Mouse (Mus musculus) retina, embryonic 14.5 days (tissue): ENCODE measurements around the gene Wnt5b.

ENCODE experiments used
- DNase-seq: peaks from one replicate; pipeline ENCODE4 v3.0.0-alpha.2; 2015; ENCODE audit warnings: low spot score

Gene Wnt5b

GRCm38 (mm10) chr6:119543803-119544517 is at the start of gene Wnt5b:
Wnt5b (minus strand) TSS chr6:119544347.
- peak; percentile 47 for DNase-seq

GRCm38 (mm10) chr6:119590872-119591271 is 46.7 kb upstream of the Wnt5b start:
- DNase-seq: no peak

GRCm38 (mm10) chr6:119587897-119588296 is 43.8 kb upstream of the Wnt5b start:
- DNase-seq: no peak

GRCm38 (mm10) chr6:119587454-119587853 is 43.3 kb upstream of the Wnt5b start:
- no peak for DNase-seq

GRCm38 (mm10) chr6:119585652-119586375 is 41.7 kb upstream of the Wnt5b start:
- DNase-seq: peak; percentile 70

GRCm38 (mm10) chr6:119584061-119584460 is 39.9 kb upstream of the Wnt5b start:
- DNase-seq: no peak

- no peak for DNase-seq
Observed at GRCm38 (mm10) chr6:119583165-119583564, 39.0 kb upstream of the Wnt5b start.

- no peak for DNase-seq
Observed at GRCm38 (mm10) chr6:119576706-119577105, 32.6 kb upstream of the Wnt5b start.

- DNase-seq: no peak
Observed at GRCm38 (mm10) chr6:119575331-119575730, 31.2 kb upstream of the Wnt5b start.

- no peak for DNase-seq
Observed at GRCm38 (mm10) chr6:119572296-119572695, 28.1 kb upstream of the Wnt5b start.

- DNase-seq: no peak
Observed at GRCm38 (mm10) chr6:119570797-119571196, 26.6 kb upstream of the Wnt5b start.

- DNase-seq: no peak
Observed at GRCm38 (mm10) chr6:119568339-119568738, 24.2 kb upstream of the Wnt5b start.

- no peak for DNase-seq
Observed at GRCm38 (mm10) chr6:119565451-119566379, 21.6 kb upstream of the Wnt5b start.

GRCm38 (mm10) chr6:119562558-119562957 is 18.4 kb upstream of the Wnt5b start:
- DNase-seq: no peak

GRCm38 (mm10) chr6:119558855-119559254 is 14.7 kb upstream of the Wnt5b start:
- no peak for DNase-seq

GRCm38 (mm10) chr6:119554439-119554838 is 10.3 kb upstream of the Wnt5b start:
- DNase-seq: no peak

- DNase-seq: peak; percentile 61
Observed at GRCm38 (mm10) chr6:119544518-119544864, 344 bp upstream of the Wnt5b start.

- peak; percentile 60 for DNase-seq
Observed at GRCm38 (mm10) chr6:119543456-119543802, 718 bp downstream of the Wnt5b start.

GRCm38 (mm10) chr6:119535867-119536266 is 8.3 kb downstream of the Wnt5b start:
- DNase-seq: peak; percentile 46

GRCm38 (mm10) chr6:119533170-119533709 is 10.9 kb downstream of the Wnt5b start:
- no peak for DNase-seq

GRCm38 (mm10) chr6:119529659-119530058 is 14.5 kb downstream of the Wnt5b start:
- DNase-seq: no peak

GRCm38 (mm10) chr6:119526498-119526897 is 17.6 kb downstream of the Wnt5b start:
- DNase-seq: no peak
